Mouse (Mus musculus) E14TG2a.4 (cell line): ENCODE measurements around the gene Plau.

Source experiments
- H3K27me3 ChIP-seq: 2 replicates; pipeline ENCODE4 v1.6.1; 2014; ENCODE audit warnings: low read length, control low read depth; ENCODE audit not compliant: insufficient read depth
- H3K36me3 ChIP-seq: 2 replicates; pipeline ENCODE4 v1.6.1; 2014; ENCODE audit warnings: low read length, control low read depth; ENCODE audit not compliant: insufficient read depth
- H3K4me1 ChIP-seq: replicated peaks from 2 replicates; pipeline ENCODE4 v1.6.1; 2014; ENCODE audit warnings: low read depth, low read length, control low read depth
- H3K4me3 ChIP-seq: replicated peaks from 2 replicates; pipeline ENCODE4 v1.5.1; 2014; ENCODE audit warnings: mild to moderate bottlenecking, low read length
- H3K9me3 ChIP-seq: 2 replicates; pipeline ENCODE4 v1.6.1; 2014; ENCODE audit warnings: low read length, control low read depth
- CTCF ChIP-seq: conservative IDR thresholded peaks from 2 replicates; pipeline ENCODE4 v1.5.1; 2014; ENCODE audit warnings: low read length
- NANOG ChIP-seq: IDR thresholded peaks from 2 replicates; pipeline ENCODE4 v1.6.1; 2014; ENCODE audit warnings: borderline replicate concordance, low read length, mixed read lengths
- POU5F1 ChIP-seq: IDR thresholded peaks from 2 replicates; pipeline ENCODE4 v1.6.1; 2014; ENCODE audit warnings: low read length, borderline replicate concordance

Plau gene

GRCm38 (mm10) chr14:20834136-20834535 lies 2.3 kb upstream of the Plau start:
- Histone ChIP-seq H3K4me3 (no peak overlapping the region), H3K9me3 (no peaks in the 10 kb centered on the region), H3K27me3 (peaks cover 55% of the 10 kb centered on the region), H3K4me1 (peaks cover 12% of the 10 kb centered on the region), H3K36me3 (no peaks in the 10 kb centered on the region)
- TF ChIP-seq CTCF (no peak), POU5F1 (no peak), NANOG (no peak)

DNA sequence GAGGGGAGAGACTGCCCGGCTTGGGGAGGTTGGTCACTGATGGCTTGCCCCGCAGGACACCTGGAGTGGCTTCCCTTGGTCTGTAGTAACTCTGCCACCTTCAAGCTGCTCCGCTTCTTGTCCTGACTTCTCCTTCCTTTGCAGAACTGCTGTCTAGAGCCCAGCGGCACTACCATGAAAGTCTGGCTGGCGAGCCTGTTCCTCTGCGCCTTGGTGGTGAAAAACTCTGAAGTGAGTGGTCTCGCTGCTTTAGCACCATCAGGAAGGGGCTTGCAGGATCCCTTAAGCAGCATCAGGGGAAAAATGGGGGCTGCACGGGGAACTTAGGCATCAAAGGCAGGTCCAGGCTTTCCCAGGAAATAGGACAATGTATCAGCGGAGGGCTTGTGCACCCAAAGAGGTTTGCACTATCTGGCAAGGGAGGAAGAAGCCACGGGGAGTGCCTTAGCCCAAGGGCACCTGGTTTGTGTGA lies 481 bp downstream of the Plau start:
- Histone ChIP-seq H3K4me3 (peak overlapping the region; percentile 77), H3K36me3 (no peaks in the 10 kb centered on the region), H3K4me1 (peaks cover 12% of the 10 kb centered on the region), H3K9me3 (no peaks in the 10 kb centered on the region), H3K27me3 (peaks cover 80% of the 10 kb centered on the region)
- TF ChIP-seq POU5F1, result no peak
- no peak for TF ChIP-seq CTCF
- TF ChIP-seq NANOG, result no peak

DNA sequence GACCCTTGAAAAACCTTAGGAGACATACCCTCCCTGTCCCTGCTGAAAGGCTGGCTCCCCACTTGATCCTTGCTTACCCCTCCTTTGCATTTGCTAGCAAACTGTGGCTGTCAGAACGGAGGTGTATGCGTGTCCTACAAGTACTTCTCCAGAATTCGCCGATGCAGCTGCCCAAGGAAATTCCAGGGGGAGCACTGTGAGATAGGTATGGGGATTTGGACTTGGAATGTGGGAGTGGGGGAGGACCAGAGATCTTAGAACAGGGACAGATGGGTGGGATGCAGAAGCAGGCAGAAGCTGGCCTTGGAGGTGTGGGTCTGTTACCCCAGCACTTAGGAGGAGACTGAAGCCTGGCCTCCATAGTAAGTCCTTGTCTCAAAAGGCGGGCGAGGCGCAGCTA lies 1.2 kb downstream of the Plau start:
- Histone ChIP-seq H3K36me3 (no peaks in the 10 kb centered on the region), H3K4me3 (no peak overlapping the region), H3K27me3 (peaks cover 83% of the 10 kb centered on the region), H3K4me1 (peaks cover 12% of the 10 kb centered on the region), H3K9me3 (no peaks in the 10 kb centered on the region)
- TF ChIP-seq NANOG (no peak), POU5F1 (no peak)

- Histone ChIP-seq H3K4me1 (peaks cover 26% of the 10 kb centered on the region), H3K36me3 (no peaks in the 10 kb centered on the region), H3K4me3 (no peak overlapping the region), H3K27me3 (peaks cover 60% of the 10 kb centered on the region), H3K9me3 (no peaks in the 10 kb centered on the region)
- TF ChIP-seq CTCF, result no peak
- no peak for TF ChIP-seq NANOG
- no peak for TF ChIP-seq POU5F1
Measured at GRCm38 (mm10) chr14:20841526-20841925, 5.1 kb downstream of the Plau start.

- TF ChIP-seq NANOG (no peak), CTCF (no peak), POU5F1 (no peak)
- Histone ChIP-seq H3K36me3 (no peaks in the 10 kb centered on the region), H3K4me1 (peaks cover 22% of the 10 kb centered on the region), H3K9me3 (no peaks in the 10 kb centered on the region), H3K27me3 (peaks cover 59% of the 10 kb centered on the region), H3K4me3 (no peak overlapping the region)
Measured at GRCm38 (mm10) chr14:20842629-20843028, 6.2 kb downstream of the Plau start.

DNA sequence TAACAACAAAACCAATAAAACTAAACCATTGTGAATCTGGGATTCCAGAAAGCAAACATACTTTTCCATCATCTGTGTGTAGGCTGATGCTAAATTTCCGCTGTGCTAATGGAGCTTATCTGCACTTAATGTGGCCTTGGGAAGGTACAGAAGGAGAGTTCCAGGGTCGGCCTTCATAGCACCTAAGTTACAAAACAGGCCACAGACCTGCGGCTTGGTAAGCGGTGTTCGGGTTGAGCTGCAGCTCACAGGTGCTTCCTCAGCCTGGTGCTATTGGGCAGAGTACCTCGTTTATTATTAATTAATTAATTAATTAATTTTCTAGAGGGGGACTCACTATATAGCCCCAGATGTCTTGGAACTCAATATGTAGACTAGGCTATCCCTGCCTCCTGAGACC lies 7.7 kb downstream of the Plau start:
- peaks cover 29% of the 10 kb centered on the region for H3K4me1 ChIP-seq

DNA sequence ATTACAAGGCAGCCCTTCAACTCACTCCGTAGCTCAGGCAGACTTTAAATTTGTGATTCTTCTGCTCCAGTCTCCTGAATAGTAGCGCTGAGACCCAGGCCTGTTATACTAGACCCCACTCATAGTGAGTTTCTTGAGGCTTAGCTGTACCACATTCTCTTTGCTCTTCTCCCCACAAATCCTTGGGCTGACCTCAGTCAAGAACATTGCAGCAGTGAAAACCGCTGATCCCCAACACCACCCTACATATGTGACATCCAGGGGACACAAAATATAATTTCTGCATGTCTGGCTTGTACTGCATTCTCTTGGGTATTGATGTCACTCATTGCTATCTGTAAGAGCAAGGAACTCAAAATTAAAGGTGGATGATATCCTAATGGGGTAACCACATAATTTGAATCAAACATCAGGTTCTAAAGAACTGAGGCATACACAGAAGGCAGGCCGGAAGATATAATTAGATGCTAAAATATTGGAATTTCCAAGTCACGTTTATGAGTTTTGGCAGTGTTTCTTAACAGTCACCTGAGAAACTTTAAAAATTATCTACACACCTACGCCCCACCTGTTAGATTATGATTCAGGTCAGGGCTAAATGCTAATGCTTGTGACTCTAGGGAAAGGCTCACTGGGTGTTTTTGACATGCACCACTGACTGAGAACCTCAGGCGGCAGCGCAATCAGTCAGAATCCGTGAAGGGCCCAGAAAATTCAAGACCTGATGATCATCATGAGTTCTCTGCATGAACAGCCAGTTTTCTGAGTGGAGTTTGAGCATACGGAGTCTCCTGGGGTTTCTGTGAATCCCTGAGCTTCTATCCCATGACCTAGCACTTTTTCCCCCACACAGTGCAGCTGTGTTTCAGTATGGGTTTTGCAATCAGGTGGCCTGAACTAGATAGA lies 8.5 kb downstream of the Plau start:
- no peaks in the 10 kb centered on the region for H3K9me3 ChIP-seq
- H3K36me3 ChIP-seq, result no peaks in the 10 kb centered on the region
- H3K4me1 ChIP-seq, result peaks cover 35% of the 10 kb centered on the region
- TF ChIP-seq POU5F1 (no peak), NANOG (no peak), CTCF (no peak)
- peaks cover 43% of the 10 kb centered on the region for H3K27me3 ChIP-seq
- H3K4me3 ChIP-seq, result peak overlapping the region; percentile 49; the same call in 1 of the 2 replicates

More for the DNA sequence above, 7.7 kb downstream of the Plau start:
- H3K27me3 ChIP-seq, result peaks cover 51% of the 10 kb centered on the region
- H3K4me3 ChIP-seq, result no peak overlapping the region
- H3K9me3 ChIP-seq, result no peaks in the 10 kb centered on the region
- TF ChIP-seq NANOG, result no peak
- no peak for TF ChIP-seq POU5F1
- no peak for TF ChIP-seq CTCF
- H3K36me3 ChIP-seq, result no peaks in the 10 kb centered on the region

DNA sequence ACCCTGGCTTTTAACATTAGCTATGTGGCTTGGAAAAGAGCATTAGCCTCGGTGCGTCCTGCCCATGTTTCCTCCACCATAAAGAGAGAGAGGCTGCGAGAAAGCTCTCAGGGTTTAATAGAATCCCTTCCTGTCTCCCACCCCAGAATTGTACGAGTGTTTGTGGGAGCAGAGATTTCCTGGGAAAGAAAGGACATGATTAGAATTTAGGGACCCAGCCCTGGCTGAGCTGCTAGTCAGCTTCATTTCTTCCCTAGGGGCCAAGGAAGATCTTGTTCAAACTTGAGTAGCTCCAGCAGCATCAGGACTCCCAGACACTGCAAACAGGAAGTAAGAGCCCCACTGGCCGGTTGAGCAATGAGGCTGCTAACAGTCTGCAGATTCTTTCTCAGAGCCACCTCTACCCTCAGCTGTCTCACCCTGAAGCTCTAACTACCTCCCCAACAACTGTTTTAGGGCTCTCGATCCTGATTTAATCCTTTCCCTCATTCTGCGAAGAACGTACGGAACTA lies 9.2 kb downstream of the Plau start:
- peak overlapping the region; percentile 49 for H3K4me3 ChIP-seq
- H3K9me3 ChIP-seq, result no peaks in the 10 kb centered on the region
- no peak for TF ChIP-seq CTCF
- TF ChIP-seq POU5F1, result no peak
- TF ChIP-seq NANOG, result no peak
- peaks cover 41% of the 10 kb centered on the region for H3K27me3 ChIP-seq
- H3K36me3 ChIP-seq, result no peaks in the 10 kb centered on the region
- H3K4me1 ChIP-seq, result peaks cover 42% of the 10 kb centered on the region

DNA sequence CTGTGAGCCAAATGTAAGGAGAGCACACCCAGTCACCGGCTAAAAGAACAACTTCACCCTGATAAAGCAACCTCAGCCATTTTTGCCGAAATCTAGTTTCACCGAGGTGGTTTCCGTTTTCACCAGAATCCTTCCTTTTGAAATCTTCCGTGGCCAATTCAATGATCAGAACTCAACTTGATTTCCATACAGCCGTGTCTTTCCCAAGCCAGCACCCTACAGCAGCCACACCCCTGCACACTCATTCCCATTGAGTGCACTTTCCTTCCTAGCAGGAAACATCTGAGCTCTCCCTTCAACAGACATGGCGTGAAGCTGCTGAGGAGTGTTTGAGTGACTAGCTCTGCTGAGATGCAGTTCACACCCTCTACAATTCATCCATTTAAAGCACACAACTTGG lies 9.8 kb downstream of the Plau start:
- Histone ChIP-seq H3K4me3 (peak overlapping the region; percentile 49), H3K36me3 (no peaks in the 10 kb centered on the region), H3K4me1 (peaks cover 42% of the 10 kb centered on the region), H3K27me3 (peaks cover 36% of the 10 kb centered on the region), H3K9me3 (no peaks in the 10 kb centered on the region)
- no peak for TF ChIP-seq NANOG
- TF ChIP-seq CTCF, result no peak
- TF ChIP-seq POU5F1, result no peak
